Mouse (Mus musculus) G1E-ER4 (cell line): ENCODE measurements around the gene Dcaf10. TPM values are rescaled to one million over a fixed set of nuclear protein-coding genes. Genes with fewer than 3 reads are reported as not detected.

Experiments
- GATA1 ChIP-seq: IDR thresholded peaks from one replicate; pipeline ENCODE4 v1.8.0; 2012; ENCODE audit warnings: low read length, inconsistent platforms
- polyA plus RNA-seq: library from polyadenylated mRNA; stranded (reverse); fragments of >175 nt; gene quantifications from 2 replicates; pipeline ENCODE4 v1.2.3, GENCODE M21; 2012

Gene Dcaf10
- polyA plus RNA-seq, 1 experiment = 43.6 TPM

DNA sequence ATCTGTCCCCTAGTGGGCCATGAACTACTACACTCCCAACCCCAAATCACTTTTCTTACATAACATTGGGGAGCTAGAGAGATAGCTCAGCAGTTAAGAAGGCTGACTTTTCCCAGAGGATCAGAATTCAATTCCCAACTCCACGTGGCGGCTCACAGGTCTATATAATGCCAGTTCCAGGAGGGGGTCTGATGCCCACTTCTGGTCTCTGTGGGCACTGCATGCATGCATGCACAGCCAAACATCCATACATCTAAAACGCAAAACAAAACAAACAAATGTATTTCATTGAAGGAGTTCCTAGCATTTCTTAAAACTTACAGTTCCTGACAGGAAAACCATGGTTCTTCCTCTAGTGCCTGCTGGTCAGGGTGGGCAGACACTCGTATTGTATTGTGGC is 50.2 kb downstream of the Dcaf10 start:
- no peak for TF ChIP-seq GATA1

DNA sequence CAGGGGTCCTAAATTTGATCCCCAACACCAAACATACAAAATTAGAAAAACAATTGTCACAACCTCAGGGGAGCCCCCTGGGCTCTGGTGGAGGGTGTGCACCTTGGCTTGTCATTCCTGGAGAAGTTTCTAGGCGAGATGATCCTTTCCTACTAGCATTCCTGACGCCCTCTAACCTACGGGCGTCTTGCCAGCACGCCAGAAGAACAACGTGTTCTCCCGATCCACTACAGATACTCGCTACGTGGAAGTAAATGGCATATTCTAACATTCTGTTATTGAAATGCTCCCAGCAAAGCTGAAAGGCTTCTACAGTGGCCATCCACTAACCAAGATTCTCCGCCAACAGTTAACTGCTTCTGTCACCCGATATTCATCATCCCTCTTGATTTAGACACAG is 50.7 kb downstream of the Dcaf10 start:
- no peak for TF ChIP-seq GATA1

DNA sequence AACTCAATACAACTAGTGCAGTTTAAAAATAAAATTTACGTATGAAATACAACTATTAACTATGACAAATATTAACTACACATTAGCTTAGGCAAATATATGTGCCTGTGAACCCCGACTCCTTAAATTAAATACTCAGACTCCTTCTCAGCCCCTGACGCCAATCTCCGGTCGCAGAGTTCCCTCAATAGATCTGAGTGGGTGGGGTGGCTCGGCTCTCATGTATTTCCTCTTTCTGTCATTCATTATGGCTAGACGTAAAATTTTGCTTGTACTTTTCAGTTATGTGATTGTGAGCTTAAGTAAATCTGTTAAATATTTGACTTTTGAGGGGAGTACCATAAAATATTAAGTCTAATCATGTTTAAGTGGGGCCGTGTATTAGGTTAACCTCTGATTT is 51.1 kb downstream of the Dcaf10 start:
- TF ChIP-seq GATA1 = no peak

DNA sequence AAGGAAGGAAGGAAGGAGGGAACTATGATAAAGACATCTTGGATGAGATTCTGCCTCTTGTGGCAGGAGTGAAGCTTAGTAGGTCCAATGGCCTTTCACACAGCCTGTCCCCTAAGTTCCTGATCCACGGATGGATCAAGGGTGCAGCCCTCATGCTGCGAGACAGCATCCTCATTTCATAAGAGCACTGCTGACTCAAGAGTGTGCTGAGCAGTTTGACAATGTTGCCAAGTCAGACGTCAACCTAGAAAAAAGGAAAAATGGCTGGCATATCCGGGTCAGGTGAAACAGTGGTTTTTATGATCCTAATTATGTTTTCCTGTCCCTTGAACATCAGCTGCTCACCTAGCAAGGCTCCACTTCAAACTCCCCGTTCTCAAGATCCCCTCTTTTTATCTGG is 51.8 kb downstream of the Dcaf10 start:
- no peak for TF ChIP-seq GATA1

DNA sequence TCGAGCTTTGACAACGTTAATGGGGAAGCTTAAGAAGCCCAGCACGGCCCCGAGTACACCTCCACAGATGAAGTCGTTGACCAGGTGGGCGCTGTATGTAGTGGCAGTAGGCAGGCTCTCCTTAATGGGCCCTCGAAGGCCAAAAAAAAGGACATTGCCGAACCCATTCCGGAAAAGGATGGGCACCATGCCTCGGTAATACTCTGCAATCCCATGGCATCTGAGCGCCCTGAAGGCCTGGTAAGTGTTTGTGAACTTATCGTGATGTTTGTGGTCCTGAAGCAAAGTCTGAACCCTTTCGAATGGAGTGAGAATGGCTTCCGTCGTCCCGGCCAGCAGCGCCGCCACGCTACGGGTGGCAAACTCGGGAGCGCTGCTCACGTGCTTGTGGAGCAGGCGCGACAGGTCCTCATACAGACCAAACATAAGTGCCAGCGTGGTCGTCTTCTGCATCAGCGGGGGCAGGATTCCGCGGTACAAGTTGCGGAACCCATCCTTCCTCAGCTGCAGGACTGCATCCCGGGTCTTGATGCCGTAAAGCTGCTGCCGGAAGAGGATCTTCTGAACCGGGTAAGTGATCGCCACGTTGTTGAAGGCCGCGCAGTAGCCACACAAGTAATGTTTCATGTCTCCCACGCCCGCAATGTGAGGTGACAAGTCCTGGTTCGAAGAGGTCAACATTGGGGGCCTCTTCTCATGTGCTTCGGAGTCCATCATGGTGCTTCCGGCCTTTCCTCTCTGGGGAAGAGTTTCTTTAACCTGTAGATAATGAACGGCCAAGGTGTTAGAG is 57.7 kb downstream of the Dcaf10 start:
- TF ChIP-seq GATA1 = no peak

DNA sequence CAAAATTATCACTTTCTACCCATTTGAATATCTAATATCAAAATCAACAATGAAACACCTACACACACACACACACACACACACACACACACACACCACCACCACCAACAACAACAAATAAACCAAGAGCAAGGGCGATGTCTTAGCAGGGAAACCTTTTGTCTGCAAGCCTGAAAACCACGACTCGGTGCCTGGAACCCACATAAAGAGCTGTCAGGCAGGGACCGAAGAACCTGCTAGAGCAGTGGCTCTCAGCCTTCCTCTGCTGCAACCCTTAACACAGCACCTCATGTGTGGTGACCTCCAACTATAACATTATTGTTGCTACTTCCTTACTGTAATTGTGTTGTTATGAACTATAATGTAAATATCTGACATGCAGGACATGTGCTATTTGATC is 60.4 kb downstream of the Dcaf10 start:
- no peak for TF ChIP-seq GATA1

DNA sequence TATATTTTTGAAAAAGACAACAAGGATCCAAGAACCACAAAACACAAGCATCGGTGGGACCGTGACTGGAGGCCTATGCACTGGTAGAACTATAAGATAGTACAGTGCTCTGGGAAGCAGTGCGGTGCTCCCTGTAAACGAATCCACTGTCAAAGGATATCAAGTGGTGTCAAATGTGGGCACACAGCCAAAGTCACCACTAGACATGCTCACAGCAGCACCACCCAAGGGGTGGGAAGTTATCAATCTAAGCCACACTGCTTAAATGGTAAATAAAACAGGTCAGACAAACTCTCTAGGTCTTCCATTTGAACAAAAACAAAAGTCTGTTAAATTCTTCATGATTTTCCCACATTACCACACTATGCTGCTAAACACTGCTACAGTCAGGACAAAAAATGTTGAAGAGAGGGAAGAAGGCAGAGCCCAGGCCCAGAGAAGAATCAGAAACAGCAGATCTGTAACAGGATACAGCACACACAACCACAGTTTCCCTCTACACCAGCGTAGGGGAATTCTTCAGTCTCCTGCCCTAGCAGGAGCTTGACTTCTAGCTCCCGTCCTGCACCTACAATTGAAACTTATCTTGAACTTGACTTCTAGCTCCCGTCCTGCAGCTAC is 61.1 kb downstream of the Dcaf10 start:
- TF ChIP-seq GATA1 = no peak

DNA sequence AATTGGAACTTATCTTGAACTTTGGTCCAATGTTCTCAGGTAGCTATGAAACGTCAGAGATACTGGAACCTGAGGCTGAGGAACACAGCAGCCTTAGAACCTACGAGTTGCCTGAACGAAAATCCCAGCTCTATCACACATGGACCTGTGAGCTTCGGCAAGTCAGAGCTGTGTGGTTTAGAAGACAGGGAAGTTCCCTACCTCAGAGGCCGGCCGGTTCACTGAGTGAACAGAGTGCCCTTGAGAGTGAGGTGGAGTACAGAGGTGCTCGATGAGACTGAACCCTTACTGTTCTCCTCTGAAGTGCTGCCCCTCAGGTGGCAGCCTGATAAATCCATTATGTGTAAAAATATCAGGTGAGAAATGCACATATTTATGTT is 61.6 kb downstream of the Dcaf10 start:
- no peak for TF ChIP-seq GATA1

DNA sequence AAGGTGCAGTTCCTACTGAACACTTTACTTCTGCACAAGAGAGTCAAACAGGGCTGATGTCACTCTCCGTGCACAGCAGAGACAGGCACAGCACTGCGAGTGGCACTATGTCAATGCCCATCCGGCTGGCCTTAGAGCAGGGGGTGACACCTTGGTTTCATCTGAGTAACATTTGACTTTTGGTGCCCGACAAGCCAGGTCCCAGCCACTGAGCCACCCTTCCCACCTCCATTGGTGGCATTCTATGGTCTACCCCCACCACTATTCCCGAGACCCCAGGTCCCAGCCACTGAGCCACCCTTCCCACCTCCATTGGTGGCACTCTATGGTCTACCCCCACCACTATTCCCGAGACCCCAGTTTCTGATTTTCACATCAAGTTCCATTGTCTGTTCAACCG is 62.2 kb downstream of the Dcaf10 start:
- TF ChIP-seq GATA1 = no peak

DNA sequence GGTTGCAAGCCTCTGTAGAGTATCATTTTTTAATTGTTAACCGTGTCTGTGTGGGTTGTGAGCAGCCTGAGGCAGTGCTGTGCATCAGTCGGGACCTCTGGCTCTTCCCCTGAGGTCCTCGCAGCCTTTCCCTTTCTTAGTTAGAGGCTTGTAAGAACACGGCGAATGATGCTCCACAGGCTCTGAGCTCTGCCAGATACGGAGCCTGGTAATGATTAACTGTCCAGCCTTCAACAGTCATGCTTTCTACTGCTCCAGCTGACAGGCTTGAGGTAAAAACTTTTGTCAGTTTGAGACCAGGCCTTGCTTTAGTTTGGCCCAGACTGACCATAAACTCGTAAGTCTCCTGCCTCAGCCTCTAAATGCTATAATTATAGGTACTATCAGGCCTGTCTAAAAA is 63.4 kb downstream of the Dcaf10 start:
- TF ChIP-seq GATA1 = no peak

DNA sequence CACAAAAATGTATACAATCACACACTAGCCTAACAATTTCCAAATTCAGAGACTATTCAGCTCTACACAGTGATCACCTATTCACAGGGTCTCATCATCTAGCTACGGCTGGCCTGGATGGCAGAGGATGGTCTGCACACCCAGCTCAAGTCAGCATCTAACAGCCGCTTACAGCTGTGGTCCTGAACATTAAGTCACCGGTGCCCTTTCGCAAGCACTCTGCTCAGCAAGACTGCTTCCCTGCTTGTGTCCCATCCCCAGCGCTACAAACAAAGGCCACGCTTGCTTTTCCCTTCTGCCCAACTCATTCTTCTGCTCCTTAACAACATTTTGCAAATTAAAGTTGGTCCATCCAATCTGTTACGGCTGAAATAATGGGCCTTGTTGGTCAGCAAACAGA is 64.5 kb downstream of the Dcaf10 start:
- TF ChIP-seq GATA1 = no peak

DNA sequence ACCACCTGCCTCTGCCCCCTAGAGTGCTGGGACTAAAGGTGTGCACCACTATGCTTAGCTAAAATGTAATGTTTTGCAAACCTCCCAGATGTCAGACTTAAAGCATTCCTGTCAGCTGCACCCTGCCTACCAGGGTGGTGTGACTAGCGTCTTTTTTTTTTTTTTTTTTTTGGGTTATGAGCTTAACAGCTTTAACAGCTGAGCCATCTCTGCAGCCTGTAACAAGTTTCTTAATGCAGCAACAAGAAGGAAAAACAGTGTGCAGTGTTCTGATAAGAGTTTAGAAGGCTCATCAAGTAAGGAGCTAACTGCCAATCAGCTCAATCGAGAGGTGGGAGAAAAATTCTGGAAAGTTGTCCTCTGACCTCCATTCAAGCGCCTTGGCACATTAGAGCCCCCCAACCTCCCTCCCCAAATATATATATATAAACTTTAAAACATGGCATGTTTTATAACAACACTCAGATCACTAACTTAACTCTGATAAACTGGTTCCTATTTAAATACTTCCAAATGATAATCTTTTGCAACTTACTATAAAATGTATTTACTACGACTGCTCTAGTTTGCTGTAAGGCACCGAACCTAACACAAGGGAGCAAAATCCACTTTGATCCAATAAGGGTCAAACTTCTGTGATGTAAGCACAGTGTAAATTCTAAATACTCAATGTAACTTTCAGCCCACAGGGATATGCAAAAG is 65.3 kb downstream of the Dcaf10 start:
- peak; percentile 16 for TF ChIP-seq GATA1

DNA sequence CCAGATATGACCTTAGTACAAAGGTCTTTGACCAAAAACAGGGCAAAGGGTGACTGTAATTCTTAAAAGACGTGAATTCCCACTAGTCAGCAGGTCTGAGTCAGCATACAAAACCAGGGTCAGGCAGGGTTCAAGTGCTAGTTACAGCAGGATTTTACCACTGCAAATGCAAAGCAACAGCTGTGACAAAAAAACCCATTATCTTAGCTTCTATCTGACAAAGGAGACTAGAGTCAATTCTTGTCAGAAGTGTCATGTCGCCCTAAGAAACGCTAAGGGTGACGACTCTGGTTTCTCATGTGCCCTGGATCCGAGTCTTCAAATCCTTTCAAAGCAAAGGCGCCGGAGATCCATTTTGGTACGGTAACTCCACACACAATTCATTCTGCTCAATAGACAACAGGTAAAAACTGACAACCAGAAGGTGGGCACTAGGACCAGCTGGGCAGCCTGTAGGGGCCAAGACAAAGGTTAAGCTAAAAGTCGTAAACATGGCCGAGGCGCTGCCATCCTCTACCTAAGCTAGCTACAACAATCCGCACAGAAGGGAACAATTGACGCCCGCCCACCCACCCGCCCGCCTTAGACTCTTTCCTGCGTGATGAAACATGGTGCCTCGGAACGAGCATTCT is 65.9 kb downstream of the Dcaf10 start:
- TF ChIP-seq GATA1 = no peak

DNA sequence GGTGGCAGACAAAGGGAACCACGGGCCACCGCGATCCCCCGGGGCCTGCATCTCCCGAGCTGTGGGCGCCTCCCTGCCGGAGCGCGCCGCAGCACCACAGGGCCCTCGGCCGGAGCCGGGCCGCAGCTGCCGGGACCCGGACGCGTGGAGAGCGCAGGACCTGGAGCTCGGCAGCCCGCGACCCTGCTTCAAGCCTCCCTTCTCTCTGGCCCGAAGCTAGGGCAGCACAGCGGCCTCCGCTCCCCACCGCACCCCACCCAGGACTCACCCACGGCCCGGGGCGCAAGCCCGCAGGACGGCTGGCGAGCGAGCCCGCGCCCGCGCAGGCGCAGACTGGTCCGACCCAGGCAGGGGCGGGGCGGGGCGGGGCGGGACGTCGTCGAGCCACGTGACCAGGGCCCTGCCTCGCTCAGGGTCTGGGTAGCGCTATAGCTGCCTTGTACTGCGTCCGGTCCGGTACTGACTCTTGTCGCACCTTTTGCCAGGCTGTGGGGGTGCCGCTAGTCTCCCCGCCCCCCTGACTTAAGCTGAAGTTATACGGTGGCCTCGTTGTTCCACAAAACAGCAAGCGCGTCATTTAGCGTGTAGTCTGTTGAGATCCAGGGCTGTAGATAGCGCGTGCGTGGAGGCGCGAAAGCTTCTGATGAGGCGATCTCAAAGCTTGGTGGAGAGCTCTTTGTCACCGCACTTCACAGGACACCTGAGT is 66.7 kb downstream of the Dcaf10 start, which contains the start of gene Slc25a51:
Gene Slc25a51, minus strand, starts transcription at position 340 of the 706 bp plus-strand sequence.
- TF ChIP-seq GATA1 = no peak

DNA sequence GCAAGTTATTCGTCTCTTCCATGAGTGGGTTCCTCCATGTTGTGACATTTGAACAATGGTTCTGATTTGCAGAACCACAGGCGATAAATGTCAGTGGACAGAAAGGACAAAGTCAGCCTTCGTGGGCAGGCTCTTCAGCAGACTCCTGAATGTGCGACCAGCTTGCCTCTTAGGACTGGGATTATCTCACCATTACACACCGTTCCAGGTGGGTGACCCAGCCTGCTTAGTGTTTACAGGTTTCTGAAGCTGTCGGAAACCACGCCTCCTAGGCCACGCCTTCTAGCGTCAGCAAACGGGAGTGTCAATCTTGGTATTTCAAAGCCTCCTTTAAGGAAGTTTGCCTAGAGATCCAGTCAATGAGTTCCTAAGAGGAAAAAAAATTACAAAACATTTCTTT is 67.4 kb downstream of the Dcaf10 start:
- no peak for TF ChIP-seq GATA1
